Mouse (Mus musculus): ENCODE results near the gene Mospd3.

DNA sequence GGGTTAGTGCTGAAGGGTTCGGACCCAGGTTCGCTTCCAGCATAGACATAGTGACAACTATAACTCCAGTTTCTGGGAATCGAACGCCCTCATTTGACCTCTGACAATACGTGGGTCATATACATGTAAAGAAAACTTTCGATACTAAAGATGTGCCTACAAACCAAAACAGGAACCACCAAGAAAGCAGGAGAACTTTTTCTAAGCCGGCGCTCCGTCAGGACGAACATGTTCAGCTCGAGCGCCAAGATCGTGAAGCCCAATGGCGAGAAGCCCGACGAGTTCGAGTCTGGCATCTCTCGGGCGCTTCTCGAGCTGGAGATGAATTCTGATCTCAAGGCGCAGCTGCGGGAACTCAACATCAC lies 489 bp upstream of the Mospd3 start:
- TF ChIP-seq CTCF (IDR thresholded peaks at IDR 0.05; ENCODE audit: low read depth) (no peak), EP300 (IDR thresholded peaks at IDR 0.05; ENCODE audit: low read depth) (no peak)

Measured in liver, embryonic 14.5 days (tissue).